Mouse (Mus musculus): ENCODE results near the gene Cacybp.
A peak's percentile ranks its signal among the peaks of the same experiment; 100 is the strongest.

The Cacybp gene

GRCm38 (mm10) chr1:160212703-160213669 is at the start of gene Cacybp:
Cacybp (minus strand) TSS chr1:160212875.
- peak; percentile 100 for DNase-seq (ENCODE audit: low read depth, low spot score)

- no peak for DNase-seq (ENCODE audit: low read depth, low spot score)
Measured at GRCm38 (mm10) chr1:160262415-160262814, 49.7 kb upstream of the Cacybp start.

GRCm38 (mm10) chr1:160261849-160262248 is 49.2 kb upstream of the Cacybp start:
- DNase-seq (ENCODE audit: low read depth, low spot score) = no peak

DNA sequence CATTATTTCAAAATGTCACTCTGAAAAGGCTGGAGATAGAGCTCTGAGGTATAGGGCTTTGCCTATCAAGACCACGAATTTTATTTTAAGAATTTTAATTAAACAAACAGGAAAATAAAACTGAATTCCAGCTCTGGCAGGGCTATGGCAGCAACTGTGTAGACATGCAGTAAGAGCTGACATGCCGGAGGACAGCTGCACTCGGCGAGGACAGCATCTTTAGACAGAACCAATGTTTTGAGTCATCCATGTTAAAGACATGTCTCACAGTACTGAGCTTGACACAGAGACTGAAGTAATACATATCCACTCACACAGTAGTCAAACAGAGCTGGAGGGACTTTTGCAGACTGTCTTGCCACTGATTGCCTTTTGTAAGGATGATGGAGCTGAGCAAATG is 47.9 kb upstream of the Cacybp start:
- DNase-seq (ENCODE audit: low read depth, low spot score) = no peak

DNA sequence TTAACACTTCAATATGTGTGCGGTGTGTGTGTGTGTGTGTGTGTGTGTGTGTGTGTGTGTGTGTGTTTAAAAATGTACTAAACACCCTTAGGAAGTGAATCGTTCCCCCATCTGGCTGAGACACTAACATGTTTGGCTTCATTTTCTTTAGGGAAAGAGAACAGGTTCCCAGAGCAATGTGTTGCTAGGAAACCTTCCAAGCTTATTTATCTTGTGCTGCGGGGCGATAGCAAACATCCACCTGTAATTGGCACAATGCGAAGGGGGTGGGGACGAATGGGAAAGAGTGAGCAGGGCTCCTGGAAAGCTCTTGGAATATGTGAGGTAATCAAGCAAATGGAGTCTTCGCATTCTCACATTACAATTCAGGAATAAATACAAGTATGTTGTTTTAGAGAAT is 47.2 kb upstream of the Cacybp start:
- no peak for DNase-seq (ENCODE audit: low read depth, low spot score)

DNA sequence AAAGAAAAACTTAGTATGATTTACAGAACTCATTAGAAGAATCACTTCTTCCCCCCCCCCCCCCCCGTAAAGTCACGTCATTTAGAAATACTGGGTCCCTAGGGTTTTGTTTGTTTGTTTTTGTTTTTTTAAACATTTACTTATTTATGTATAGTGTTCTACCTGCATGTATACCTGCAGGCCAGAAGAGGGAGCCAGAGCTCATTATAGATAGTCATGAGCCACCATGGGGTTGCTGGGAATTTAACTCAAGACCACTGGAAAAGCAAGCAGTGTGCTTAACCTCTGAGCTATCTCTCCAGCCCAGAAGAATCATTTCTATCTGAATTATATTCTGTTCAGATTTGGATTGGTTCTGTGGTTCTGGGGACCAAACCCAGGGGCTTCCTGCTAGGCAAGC is 40.4 kb upstream of the Cacybp start:
- DNase-seq (ENCODE audit: low read depth, low spot score) = peak; percentile 43

DNA sequence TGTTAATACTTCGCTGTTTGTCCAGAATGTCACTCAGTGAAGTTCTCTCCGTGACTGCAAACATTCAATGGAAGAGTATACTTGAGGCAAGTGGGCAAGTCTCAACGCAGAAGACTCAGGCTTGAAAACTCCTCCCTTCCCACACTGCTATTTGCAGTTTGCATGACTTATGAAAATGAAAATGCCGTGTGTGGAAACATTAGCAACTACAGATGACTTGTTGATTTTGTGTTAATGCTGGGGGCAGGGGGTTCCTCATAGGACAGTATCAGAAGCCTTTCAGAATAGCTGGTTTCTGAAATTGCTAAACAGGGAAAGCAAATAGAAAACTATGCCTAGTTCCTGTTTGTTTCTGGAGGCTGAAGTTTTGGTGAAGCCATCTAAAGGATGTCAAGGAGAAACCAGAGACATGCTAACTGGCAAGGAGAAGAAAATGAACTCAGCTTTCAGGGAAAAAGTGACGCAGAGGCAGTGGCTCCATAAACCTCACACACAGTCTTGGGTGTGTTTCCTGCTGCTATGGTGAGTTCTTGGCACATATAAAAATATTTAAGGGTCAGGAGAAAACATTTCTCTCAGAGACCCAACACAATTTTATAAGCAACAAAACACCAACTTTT is 38.8 kb upstream of the Cacybp start:
- no peak for DNase-seq (ENCODE audit: low read depth, low spot score)

DNA sequence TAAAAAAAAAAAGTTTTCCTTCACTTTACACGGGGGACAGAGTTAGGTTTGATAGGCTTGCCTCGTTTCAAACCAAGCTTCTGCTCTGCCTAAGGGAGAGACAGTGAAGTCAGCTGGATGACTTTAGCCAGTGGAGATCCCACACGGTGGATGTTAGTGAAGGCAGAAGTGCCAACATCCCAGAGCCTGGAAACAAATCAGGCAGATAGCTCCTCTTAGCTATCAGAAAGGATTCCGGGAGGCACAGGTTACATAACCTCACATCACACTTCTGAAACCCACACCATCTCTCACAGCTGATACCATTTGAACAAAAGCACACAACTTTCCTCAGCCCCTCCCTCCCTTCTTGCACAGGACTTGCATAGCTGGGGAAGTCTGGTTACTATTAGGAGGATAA is 38.1 kb upstream of the Cacybp start:
- DNase-seq (ENCODE audit: low read depth, low spot score) = no peak

DNA sequence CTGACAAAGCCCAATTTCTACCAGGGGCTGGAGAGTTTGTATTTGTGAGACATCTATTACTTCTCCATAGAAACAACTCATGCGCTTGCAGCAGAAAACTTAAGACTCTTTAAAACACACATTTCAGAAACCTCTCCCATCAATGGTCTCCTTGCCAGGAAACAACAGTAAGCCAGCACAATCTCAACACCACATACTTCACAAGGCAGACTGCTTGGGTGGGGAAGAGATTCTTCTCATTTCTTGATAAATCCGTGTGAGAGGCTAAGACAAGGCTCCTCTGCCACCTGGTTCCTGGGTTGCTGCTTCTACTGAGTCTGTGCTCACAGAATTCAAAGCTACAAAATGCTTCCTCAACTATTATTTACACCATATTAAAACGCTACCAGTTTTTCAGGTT is 37.1 kb upstream of the Cacybp start:
- no peak for DNase-seq (ENCODE audit: low read depth, low spot score)

GRCm38 (mm10) chr1:160247473-160247872 is 34.8 kb upstream of the Cacybp start:
- peak; percentile 68 for DNase-seq (ENCODE audit: low read depth, low spot score)

- DNase-seq (ENCODE audit: low read depth, low spot score) = peak; percentile 68
Measured at GRCm38 (mm10) chr1:160246844-160247243, 34.2 kb upstream of the Cacybp start.

DNA sequence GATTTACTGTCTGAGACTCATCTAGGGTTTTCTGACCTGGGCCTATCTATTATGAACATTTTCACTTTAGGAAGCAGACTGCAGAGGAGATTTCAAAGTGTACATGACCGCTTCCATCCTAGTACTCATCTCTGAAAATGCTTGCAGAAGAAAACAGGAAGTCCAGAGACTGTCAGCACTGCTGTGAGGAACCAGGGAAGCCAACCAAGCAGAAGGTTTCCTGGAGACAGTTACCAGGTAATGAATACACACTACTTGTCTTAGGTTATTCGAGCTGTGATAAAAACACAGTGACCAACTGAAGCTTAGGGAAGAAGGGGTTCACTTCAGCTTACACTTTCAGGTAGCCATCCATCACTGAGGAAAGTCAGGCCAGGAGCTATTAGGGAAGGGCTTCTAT is 33.3 kb upstream of the Cacybp start:
- DNase-seq (ENCODE audit: low read depth, low spot score) = peak; percentile 54

- peak; percentile 41 for DNase-seq (ENCODE audit: low read depth, low spot score)
Measured at GRCm38 (mm10) chr1:160244689-160245088, 32.0 kb upstream of the Cacybp start.

DNA sequence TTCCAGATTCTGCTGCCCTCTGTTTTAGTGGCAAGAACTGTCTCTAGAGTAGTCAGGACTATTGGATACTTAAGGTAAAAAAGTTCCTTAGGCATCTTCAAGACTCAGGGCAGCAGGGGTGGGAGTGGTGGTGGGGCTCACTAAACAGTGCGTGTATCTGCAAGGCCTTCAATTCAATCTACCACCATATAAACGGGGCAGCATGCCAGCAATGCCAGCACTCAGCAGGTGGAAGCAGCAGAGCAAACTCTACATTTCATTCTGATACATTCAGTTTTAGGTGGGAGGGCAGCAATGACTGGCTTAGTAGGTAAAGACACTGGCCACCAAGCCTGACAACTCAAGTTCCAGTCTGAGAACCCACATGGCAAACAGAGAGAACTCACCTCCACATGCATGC is 27.4 kb upstream of the Cacybp start:
- no peak for DNase-seq (ENCODE audit: low read depth, low spot score)

- DNase-seq (ENCODE audit: low read depth, low spot score) = no peak
Measured at GRCm38 (mm10) chr1:160238852-160239443, 26.3 kb upstream of the Cacybp start.

- no peak for DNase-seq (ENCODE audit: low read depth, low spot score)
Measured at GRCm38 (mm10) chr1:160237981-160238380, 25.3 kb upstream of the Cacybp start.

DNA sequence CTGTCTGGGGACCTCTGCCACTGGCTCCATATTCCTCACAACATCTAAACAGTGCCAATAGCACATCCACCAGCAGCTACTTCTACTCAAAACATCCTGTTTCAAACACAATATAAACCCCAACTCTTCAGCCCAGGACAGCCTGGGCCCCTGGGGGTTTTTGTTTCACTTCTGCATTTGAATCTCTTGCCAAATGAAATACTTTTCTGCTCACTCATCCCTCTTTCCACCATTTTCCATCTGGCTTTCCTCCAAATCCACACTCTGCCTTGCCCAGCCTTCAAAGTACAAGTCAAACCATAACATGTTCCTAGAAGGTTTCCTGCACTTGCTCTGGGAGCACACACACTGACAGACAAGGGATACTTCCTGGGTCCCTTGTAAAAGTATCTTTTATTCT is 21.2 kb upstream of the Cacybp start:
- no peak for DNase-seq (ENCODE audit: low read depth, low spot score)

DNA sequence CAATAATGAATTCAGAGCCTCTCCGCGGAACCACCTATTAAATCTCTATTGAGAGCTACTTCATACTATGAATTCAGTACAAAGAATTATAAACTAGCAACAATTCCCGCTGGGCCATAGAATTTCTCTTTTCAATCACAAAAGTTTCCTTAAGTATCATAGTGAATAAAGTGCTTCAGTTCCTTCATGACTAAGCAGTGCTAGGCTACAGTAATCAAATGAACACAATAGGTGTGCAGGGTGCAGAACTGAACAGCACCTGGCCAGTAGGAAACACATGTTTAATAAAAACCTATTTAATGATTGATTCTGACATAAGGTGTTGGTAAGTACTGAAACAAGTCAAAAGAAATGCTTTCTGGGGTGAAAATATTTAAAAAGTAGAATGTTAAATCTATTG is 19.4 kb upstream of the Cacybp start:
- DNase-seq (ENCODE audit: low read depth, low spot score) = no peak

DNA sequence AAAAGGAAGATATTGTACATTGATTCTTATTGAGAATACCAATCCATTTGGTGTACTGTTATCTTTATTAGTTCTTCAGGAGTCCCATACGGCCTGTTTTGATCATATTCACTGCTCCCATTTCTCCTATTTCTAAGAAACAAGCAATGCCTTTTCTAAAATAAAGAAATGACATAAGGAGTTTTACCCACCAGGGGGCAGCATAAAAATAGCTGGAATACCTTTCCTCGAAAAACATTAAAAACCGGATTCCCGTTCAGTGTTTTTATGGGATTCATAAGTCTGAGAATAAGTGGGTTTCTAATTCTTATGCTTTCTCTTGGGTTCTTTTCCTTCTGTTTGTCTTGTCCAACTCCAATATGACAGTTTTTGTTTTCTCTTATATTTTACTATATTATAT is 18.3 kb upstream of the Cacybp start:
- peak; percentile 46 for DNase-seq (ENCODE audit: low read depth, low spot score)

GRCm38 (mm10) chr1:160227850-160228249 is 15.2 kb upstream of the Cacybp start:
- DNase-seq (ENCODE audit: low read depth, low spot score) = no peak

DNA sequence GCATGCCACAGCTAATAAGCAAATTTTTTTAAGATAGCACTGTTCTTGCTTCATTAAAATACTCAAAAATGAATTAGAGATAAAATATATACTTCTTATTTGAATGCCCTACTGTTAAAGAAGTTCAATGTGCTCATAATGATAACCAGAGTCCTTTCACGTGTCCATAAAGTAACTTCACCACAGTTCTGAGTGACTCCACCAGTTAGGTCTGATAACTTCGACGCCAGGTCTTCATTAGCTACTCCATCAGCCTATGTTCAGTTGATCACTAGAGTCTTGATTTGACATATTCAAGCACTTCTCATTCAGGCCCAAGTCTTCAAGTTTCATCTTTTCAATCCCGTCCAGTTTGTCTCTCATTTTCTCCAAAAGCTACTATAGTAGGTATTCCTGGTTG is 14.5 kb upstream of the Cacybp start:
- no peak for DNase-seq (ENCODE audit: low read depth, low spot score)

GRCm38 (mm10) chr1:160224093-160224492 is 11.4 kb upstream of the Cacybp start:
- DNase-seq (ENCODE audit: low read depth, low spot score) = no peak

- no peak for DNase-seq (ENCODE audit: low read depth, low spot score)
Measured at GRCm38 (mm10) chr1:160217898-160218297, 5.2 kb upstream of the Cacybp start.

All from CD4-positive, CD25-positive, alpha-beta regulatory T cell, adult 2 months (primary cell).